Comparison of ENCODE assay signal across 13 mouse cellular contexts in the genomic region with DNA sequence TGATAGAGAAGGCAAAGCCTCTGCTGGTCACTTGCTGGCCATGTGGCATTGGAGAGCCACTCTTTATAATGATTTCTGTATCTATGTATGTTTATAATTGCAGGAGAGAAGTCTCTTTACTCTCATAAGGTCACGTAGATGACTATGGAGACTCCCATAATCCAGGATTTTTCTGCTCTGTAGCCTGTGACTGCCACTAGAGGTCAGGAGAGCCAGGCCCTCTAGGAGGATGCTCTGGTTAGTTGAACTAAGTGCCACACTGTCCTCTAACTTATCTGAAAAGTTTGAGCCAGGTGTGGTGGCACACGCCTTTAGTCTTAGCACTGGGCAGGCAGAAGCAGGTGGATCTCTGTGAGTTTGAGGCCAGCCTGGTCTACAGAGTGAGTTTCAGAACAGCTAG. TPM values are rescaled to one million over a fixed set of nuclear protein-coding genes. Genes with fewer than 3 reads are reported as not detected.
DNase-seq lines count a peak whose midpoint lies in the region; ATAC-seq and TF ChIP-seq lines count a peak whose summit lies in the region.
"Had no signal": no experiment of that assay in that cellular context is flagged by ENCODE, and none has a peak within 500 bp of the region (broad histone marks: within the 10 kb centered on the region; RNA-seq: fewer than 3 reads in every experiment).

No protein-coding gene starts in this region.

- H3K4me3 ChIP-seq in forebrain, embryonic 14.5 days (ENCODE audit: low read depth, low read length), result no peak overlapping the region
- no peak overlapping the region for H3K4me3 ChIP-seq in forebrain, embryonic 10.5 days
- no peak overlapping the region for H3K4me3 ChIP-seq in liver, embryonic 14.5 days (ENCODE audit: insufficient read depth in 1 of 2, low read depth in 2 of 2, low read length in 2 of 2)
- no peak overlapping the region for H3K4me3 ChIP-seq in E14TG2a.4 (replicated peaks; ENCODE audit: low read length)
- H3K4me3 ChIP-seq: embryonic facial prominence, embryonic 15.5 days; liver, embryonic 13.5 days had no signal

- no peaks in the 10 kb centered on the region for H3K36me3 ChIP-seq in forebrain, embryonic 14.5 days (ENCODE audit: control insufficient read depth, insufficient read depth, low read length)
- H3K36me3 ChIP-seq in forebrain, embryonic 10.5 days (replicated peaks), result no peaks in the 10 kb centered on the region
- H3K36me3 ChIP-seq in liver, embryonic 14.5 days (replicated peaks; ENCODE audit: control insufficient read depth, insufficient read depth, low read depth), result no peaks in the 10 kb centered on the region
- H3K36me3 ChIP-seq in E14TG2a.4 (ENCODE audit: insufficient read depth, low read length), result peaks cover 6% of the 10 kb centered on the region; the same call in 1 of the 2 replicates
- H3K36me3 ChIP-seq: embryonic facial prominence, embryonic 15.5 days; liver, embryonic 13.5 days had no signal

- no peak overlapping the region for H3K9ac ChIP-seq in forebrain, embryonic 14.5 days (ENCODE audit: low read length)
- no peak overlapping the region for H3K9ac ChIP-seq in liver, embryonic 14.5 days (replicated peaks)
- H3K9ac ChIP-seq: embryonic facial prominence, embryonic 15.5 days; liver, embryonic 13.5 days had no signal

- TF ChIP-seq CTCF in liver, embryonic 14.5 days (IDR thresholded peaks at IDR 0.05; ENCODE audit: low read depth), result peak; percentile 51
- TF ChIP-seq CTCF in E14TG2a.4 (conservative IDR thresholded peaks at IDR 0.05; ENCODE audit: low read length), result peak; percentile 32; the same call in 1 of the 2 replicates
- peak; percentile 56; the same call in 1 of the 2 replicates for TF ChIP-seq CTCF in brain, embryonic 14.5 days (IDR thresholded peaks at IDR 0.05; ENCODE audit: borderline replicate concordance, extremely low read depth, insufficient read depth, insufficient read length)

- no peaks in the 10 kb centered on the region for H3K9me3 ChIP-seq in forebrain, embryonic 14.5 days (replicated peaks; ENCODE audit: control insufficient read depth, low read length)
- no peaks in the 10 kb centered on the region for H3K9me3 ChIP-seq in forebrain, embryonic 10.5 days
- H3K9me3 ChIP-seq in liver, embryonic 14.5 days (ENCODE audit: control insufficient read depth, low read length), result no peaks in the 10 kb centered on the region
- H3K9me3 ChIP-seq in E14TG2a.4 (ENCODE audit: low read length), result no peaks in the 10 kb centered on the region
- H3K9me3 ChIP-seq: embryonic facial prominence, embryonic 15.5 days; liver, embryonic 13.5 days had no signal

- no peaks in the 10 kb centered on the region for H3K27me3 ChIP-seq in forebrain, embryonic 14.5 days (replicated peaks; ENCODE audit: control insufficient read depth, insufficient read depth, low read length)
- peaks cover 8% of the 10 kb centered on the region; the same call in 1 of the 2 replicates for H3K27me3 ChIP-seq in forebrain, embryonic 10.5 days (ENCODE audit: poor library complexity, severe bottlenecking)
- no peaks in the 10 kb centered on the region; the same call in 1 of the 2 replicates for H3K27me3 ChIP-seq in liver, embryonic 14.5 days (ENCODE audit: control insufficient read depth, insufficient read depth, low read length)
- no peaks in the 10 kb centered on the region for H3K27me3 ChIP-seq in E14TG2a.4 (ENCODE audit: insufficient read depth, low read length)
- H3K27me3 ChIP-seq: embryonic facial prominence, embryonic 15.5 days had no signal

- no peak overlapping the region for H3K27ac ChIP-seq in forebrain, embryonic 14.5 days (ENCODE audit: low read depth, low read length)
- no peak overlapping the region for H3K27ac ChIP-seq in forebrain, embryonic 10.5 days
- H3K27ac ChIP-seq in liver, embryonic 14.5 days, result no peak overlapping the region
- H3K27ac ChIP-seq: embryonic facial prominence, embryonic 15.5 days; liver, embryonic 13.5 days had no signal

- DNase-seq in forebrain, embryonic 14.5 days (ENCODE audit: low spot score), result peak; percentile 39
- no peak for DNase-seq in forebrain, embryonic 10.5 days (ENCODE audit: extremely low spot score, low spot score)
- DNase-seq in liver, embryonic 14.5 days (ENCODE audit: low read depth in 3 of 3, low spot score in 3 of 3), result no peak
- no peak for DNase-seq in liver
- peak; percentile 41 for DNase-seq in brain, embryonic 14.5 days (ENCODE audit: low read depth)
- no peak for DNase-seq in frontal cortex, postnatal 10 days (ENCODE audit: low spot score in 2 of 2)
- DNase-seq in left cerebral cortex, adult 8-10 months (ENCODE audit: low spot score in 2 of 2), result no peak
- DNase-seq: adrenal gland, adult 8-10 months; gastrocnemius, postnatal 10 days; liver, embryonic 13.5 days had no signal

- no peak for ATAC-seq in forebrain, embryonic 14.5 days
- no peak for ATAC-seq in liver, embryonic 14.5 days (ENCODE audit: insufficient read depth)

- no peaks in the 10 kb centered on the region for H3K4me1 ChIP-seq in forebrain, embryonic 14.5 days (ENCODE audit: control insufficient read depth, insufficient read depth, low read length)
- peaks cover 10% of the 10 kb centered on the region for H3K4me1 ChIP-seq in forebrain, embryonic 10.5 days
- H3K4me1 ChIP-seq in liver, embryonic 14.5 days (replicated peaks; ENCODE audit: control insufficient read depth in 2 of 2, insufficient read depth in 2 of 2, low read length in 1 of 2), result peaks cover 3 to 4% of the 10 kb centered on the region in 2 experiments; a peak in 1 of 4 replicates
- peaks cover 10% of the 10 kb centered on the region for H3K4me1 ChIP-seq in E14TG2a.4 (replicated peaks; ENCODE audit: low read depth, low read length)
- H3K4me1 ChIP-seq: embryonic facial prominence, embryonic 15.5 days had no signal

- no peak overlapping the region for H3K4me2 ChIP-seq in forebrain, embryonic 14.5 days (ENCODE audit: low read length)
- H3K4me2 ChIP-seq in liver, embryonic 14.5 days (ENCODE audit: low read depth), result no peak overlapping the region
- H3K4me2 ChIP-seq: embryonic facial prominence, embryonic 15.5 days; liver, embryonic 13.5 days had no signal

- TF ChIP-seq POLR2A in brain, embryonic 14.5 days (IDR thresholded peaks at IDR 0.05; ENCODE audit: borderline replicate concordance, extremely low read depth, insufficient read depth, insufficient read length, poor library complexity, severe bottlenecking), result no peak

- WGBS in forebrain, embryonic 14.5 days, result 46% methylated on average over 2 of the region's 2 CpGs
- WGBS in forebrain, embryonic 10.5 days, result 61% methylated on average over 2 of the region's 2 CpGs
- 44% methylated on average over 2 of the region's 2 CpGs for WGBS in liver, embryonic 14.5 days (ENCODE audit: insufficient replicate concordance)

- TF ChIP-seq EP300 in liver, embryonic 14.5 days (IDR thresholded peaks at IDR 0.05; ENCODE audit: low read depth), result no peak

RNA-seq across cellular contexts. Expression of a gene that starts 31.7 kb away (rescaled TPM):
- 6.3 and 6.7 TPM in 2 replicates for polyA plus RNA-seq in forebrain, embryonic 14.5 days (2014; fragmentation: Nextera tagmentation; extraction: Ambion mirVana)
- polyA plus RNA-seq in forebrain, embryonic 10.5 days (2016; fragmentation: Nextera tagmentation; extraction: Ambion mirVana), result 1.6 and 1.7 TPM in 2 replicates
- 0.01 TPM in 1 of 2 replicates, not detected in the other for polyA plus RNA-seq in liver, embryonic 14.5 days (2012; rRNA removed)
- polyA plus RNA-seq in liver, embryonic 14.5 days (2014; fragmentation: Nextera tagmentation; extraction: Ambion mirVana), result not detected in 2 replicates
- polyA plus RNA-seq in brain, embryonic 14.5 days (2012; rRNA removed), result 13.0 and 15.3 TPM in 2 replicates
- total RNA-seq in left cerebral cortex, adult 8-10 months (2022), result 10 to 100 TPM; 12.9 to 14.9 (median 13.8) TPM
- polyA plus RNA-seq: heart, embryonic 16.5 days; liver, embryonic 13.5 days had no signal

RNA-seq across cellular contexts. Expression of a gene that starts 36.4 kb away (rescaled TPM):
- polyA plus RNA-seq in forebrain, embryonic 14.5 days (2014; fragmentation: Nextera tagmentation; extraction: Ambion mirVana), result 0.15 and 0.38 TPM in 2 replicates
- polyA plus RNA-seq in forebrain, embryonic 10.5 days (2016; fragmentation: Nextera tagmentation; extraction: Ambion mirVana), result 0.27 and 0.55 TPM in 2 replicates
- 0.19 and 0.22 TPM in 2 replicates for polyA plus RNA-seq in liver, embryonic 14.5 days (2012; rRNA removed)
- 0.10 and 0.14 TPM in 2 replicates for polyA plus RNA-seq in liver, embryonic 14.5 days (2014; fragmentation: Nextera tagmentation; extraction: Ambion mirVana)
- 2.0 and 3.5 TPM in 2 replicates for polyA plus RNA-seq in brain, embryonic 14.5 days (2012; rRNA removed)
- 1 to 10 TPM; 3.6 to 7.8 (median 5.6) TPM for total RNA-seq in left cerebral cortex, adult 8-10 months (2022)

Comparison
In these comparisons a context has a peak if more than half of its experiments do, and no peak if none do; other contexts are left out.
1. DNase-seq: peak in forebrain, embryonic 14.5 days (single experiment) and brain, embryonic 14.5 days (single experiment); none in forebrain, embryonic 10.5 days (single experiment), liver, embryonic 14.5 days (0 of 3), liver (single experiment), frontal cortex, postnatal 10 days (0 of 2) and left cerebral cortex, adult 8-10 months (0 of 2).
2. Peak in every context shown above with its lines, with median percentiles within 50 percentile points of each other: CTCF ChIP-seq.